ENCODE assay signal across 12 mouse cellular contexts in the genomic region with DNA sequence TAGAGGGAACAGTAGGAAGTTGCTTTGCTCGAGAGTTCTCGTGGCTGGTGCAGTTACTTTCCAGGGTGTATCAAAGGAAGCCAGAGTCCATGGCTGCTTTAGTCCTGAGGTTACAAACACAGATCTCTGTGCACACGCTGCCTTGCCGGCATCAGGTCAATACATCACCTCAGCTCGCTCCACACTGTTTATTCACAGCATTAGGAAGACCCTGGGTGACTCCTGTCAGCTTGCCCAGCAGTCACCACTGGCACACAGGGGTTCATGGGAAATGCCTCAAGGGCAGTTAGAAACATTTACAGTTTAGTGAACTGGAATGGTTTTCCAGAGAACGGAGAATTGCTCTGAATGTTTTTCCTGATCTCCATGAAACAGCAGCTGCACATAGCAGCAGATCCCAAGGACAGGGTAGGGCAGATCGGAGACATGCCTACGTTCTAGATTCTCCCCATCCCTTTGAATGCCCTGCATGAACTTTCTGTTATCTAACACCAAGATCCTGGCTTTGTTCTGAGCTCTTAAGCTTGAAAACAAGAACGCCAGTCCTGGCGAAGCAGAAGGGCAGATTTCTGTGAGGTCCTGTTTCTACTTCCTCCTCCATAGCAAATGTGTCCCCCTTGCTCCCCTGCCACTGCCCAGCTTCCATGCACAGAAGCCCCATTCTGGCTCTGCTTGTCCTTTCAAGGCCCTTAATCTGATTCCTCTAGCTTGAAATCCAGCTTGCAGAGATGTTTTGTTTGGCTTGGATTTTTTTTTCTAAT.
DNase-seq lines count a peak whose midpoint lies in the region; ATAC-seq and TF ChIP-seq lines count a peak whose summit lies in the region.
"Had no signal": no experiment of that assay in that cellular context is flagged by ENCODE, and none has a peak within 500 bp of the region (broad histone marks: within the 10 kb centered on the region; RNA-seq: fewer than 3 reads in every experiment).

No protein-coding gene starts in this region.

- H3K36me3 ChIP-seq in heart, embryonic 16.5 days (ENCODE audit: control insufficient read depth, insufficient read depth) = no peaks in the 10 kb centered on the region
- no peaks in the 10 kb centered on the region for H3K36me3 ChIP-seq in hindbrain, embryonic 13.5 days
- H3K36me3 ChIP-seq in thymus, adult 2 months (ENCODE audit: control insufficient read depth, insufficient read depth, low read length) = no peaks in the 10 kb centered on the region
- H3K36me3 ChIP-seq: hindbrain, embryonic 10.5 days had no signal

- H3K9ac ChIP-seq in heart, embryonic 16.5 days (ENCODE audit: low read length) = peak overlapping the region; percentile 38; the same call in 1 of the 2 replicates
- H3K9ac ChIP-seq in hindbrain, embryonic 13.5 days = no peak overlapping the region
- H3K9ac ChIP-seq: forebrain, postnatal 0 days had no signal

- intact Hi-C loops in gastrocnemius, adult 2 months (cut with DNase I) = loop anchor here (10.0 kb wide), 1 partner anchor 146 kb away; no protein-coding TSS in a partner anchor
- intact Hi-C loops in gastrocnemius, postnatal 36 days (cut with DNase I) = no loop called here

- H3K27ac ChIP-seq in gastrocnemius, adult 2 months = peak overlapping the region; percentile 73
- peak overlapping the region; percentile 59; the same call in 1 of the 2 replicates for H3K27ac ChIP-seq in heart, embryonic 16.5 days (ENCODE audit: low read length)
- H3K27ac ChIP-seq in hindbrain, embryonic 13.5 days = no peak overlapping the region
- no peak overlapping the region for H3K27ac ChIP-seq in thymus, adult 2 months (ENCODE audit: control insufficient read depth, insufficient read depth, low read length)
- H3K27ac ChIP-seq: hindbrain, embryonic 10.5 days had no signal

- H3K4me3 ChIP-seq in gastrocnemius, adult 2 months = peak overlapping the region; percentile 50
- H3K4me3 ChIP-seq in heart, embryonic 16.5 days (ENCODE audit: low read length) = no peak overlapping the region
- H3K4me3 ChIP-seq in hindbrain, embryonic 13.5 days = no peak overlapping the region
- no peak overlapping the region for H3K4me3 ChIP-seq in thymus, adult 2 months (ENCODE audit: control insufficient read depth, insufficient read depth, low read length)
- H3K4me3 ChIP-seq: hindbrain, embryonic 10.5 days had no signal

- no peak for ATAC-seq in heart, embryonic 16.5 days (replicated peaks; ENCODE audit: extremely low read depth, insufficient read depth, low FRiP score)
- ATAC-seq in hindbrain, embryonic 13.5 days (ENCODE audit: low FRiP score) = no peak
- ATAC-seq: forebrain, postnatal 0 days had no signal

- no peaks in the 10 kb centered on the region for H3K9me3 ChIP-seq in heart, embryonic 16.5 days (replicated peaks; ENCODE audit: control insufficient read depth, low read length)
- no peaks in the 10 kb centered on the region for H3K9me3 ChIP-seq in hindbrain, embryonic 13.5 days
- H3K9me3 ChIP-seq: hindbrain, embryonic 10.5 days had no signal

- TF ChIP-seq POLR2A in thymus, adult 2 months (IDR thresholded peaks at IDR 0.05; ENCODE audit: control insufficient read depth, extremely low read depth, insufficient read depth, low read length, poor library complexity) = no peak

- 44% methylated on average over 10 of the region's 10 CpGs for WGBS in heart, embryonic 16.5 days
- 61% methylated on average over 10 of the region's 10 CpGs for WGBS in hindbrain, embryonic 13.5 days
- WGBS in thymus, adult 2 months = 64% methylated on average over 10 of the region's 10 CpGs

- H3K27me3 ChIP-seq in heart, embryonic 16.5 days (ENCODE audit: control insufficient read depth, insufficient read depth, low read length) = no peaks in the 10 kb centered on the region
- no peaks in the 10 kb centered on the region for H3K27me3 ChIP-seq in hindbrain, embryonic 13.5 days
- no peaks in the 10 kb centered on the region for H3K27me3 ChIP-seq in thymus, adult 2 months (ENCODE audit: control insufficient read depth, insufficient read depth, low read length)

- no peak for DNase-seq in gastrocnemius, adult 2 months
- no peak for DNase-seq in gastrocnemius, postnatal 36 days
- peak; percentile 36 for DNase-seq in Muller cell, postnatal 12 days (ENCODE audit: inconsistent ontology term)
- DNase-seq in kidney, postnatal 14 days = peak; percentile 59
- DNase-seq in right cerebral cortex, adult 18-20 months = no peak
- DNase-seq in thymus, adult 2 months = no peak
- DNase-seq: forebrain, postnatal 0 days; lung, adult 18-20 months; right cerebral cortex, postnatal 14 days had no signal

- H3K4me1 ChIP-seq in heart, embryonic 16.5 days (ENCODE audit: control insufficient read depth, insufficient read depth, low read length) = peaks cover 18% of the 10 kb centered on the region
- 0 out of 2 replicates have a peak, but pooled peaks cover 3% of the 10 kb centered on the region for H3K4me1 ChIP-seq in hindbrain, embryonic 13.5 days (replicated peaks)
- no peaks in the 10 kb centered on the region for H3K4me1 ChIP-seq in thymus, adult 2 months (replicated peaks; ENCODE audit: control insufficient read depth, insufficient read depth, low read length)

- no peak overlapping the region for H3K4me2 ChIP-seq in heart, embryonic 16.5 days (ENCODE audit: low read depth, low read length)
- H3K4me2 ChIP-seq in hindbrain, embryonic 13.5 days = no peak overlapping the region

- TF ChIP-seq CTCF in gastrocnemius, adult 2 months (IDR thresholded peaks at IDR 0.05) = no peak
- no peak for TF ChIP-seq CTCF in thymus, adult 2 months (IDR thresholded peaks at IDR 0.05; ENCODE audit: borderline replicate concordance, control insufficient read depth, extremely low read depth, insufficient read depth, low read length, poor library complexity)

Comparison
In these comparisons a context has a peak if more than half of its experiments do, and no peak if none do; other contexts are left out.
1. DNase-seq: peak in Muller cell, postnatal 12 days (single experiment) and kidney, postnatal 14 days (single experiment); none in gastrocnemius, adult 2 months (single experiment), gastrocnemius, postnatal 36 days (0 of 2), right cerebral cortex, adult 18-20 months (single experiment) and thymus, adult 2 months (single experiment).
2. H3K27ac ChIP-seq: peak in gastrocnemius, adult 2 months (single experiment) and heart, embryonic 16.5 days (single experiment); none in hindbrain, embryonic 13.5 days (single experiment) and thymus, adult 2 months (single experiment).